Mouse (Mus musculus): Measurements from ENCODE around the gene Cdc6. TPM values are rescaled to one million over a fixed set of nuclear protein-coding genes. Genes with fewer than 3 reads are reported as not detected.
"Not testable (repeated sequence)": the region's sequence is repeated elsewhere in the genome, so short reads cannot be mapped to it uniquely, and the experiment has no call there.

The Cdc6 gene
- polyA plus RNA-seq, 1 experiment = 2.9 TPM

- H3K4me1 ChIP-seq (ENCODE audit: control insufficient read depth, insufficient read depth, low read length) = peaks cover 3% of the 10 kb centered on the region
- H3K27me3 ChIP-seq (ENCODE audit: control insufficient read depth, insufficient read depth, low read length) = no peaks in the 10 kb centered on the region
- no peaks in the 10 kb centered on the region; the same call in 1 of the 2 replicates for H3K36me3 ChIP-seq (ENCODE audit: control insufficient read depth, insufficient read depth, low read length)
- no peak overlapping the region for H3K4me3 ChIP-seq (ENCODE audit: control insufficient read depth, low read depth, low read length)
- no peak overlapping the region for H3K27ac ChIP-seq (ENCODE audit: control insufficient read depth, insufficient read depth, low read depth, low read length)
- TF ChIP-seq POLR2A (IDR thresholded peaks at IDR 0.05; ENCODE audit: control insufficient read depth, low read depth, low read length) (no peak), CTCF (IDR thresholded peaks at IDR 0.05; ENCODE audit: control insufficient read depth, insufficient read depth, insufficient replicate concordance, low read depth, low read length) (peak; percentile 3; the same call in 1 of the 2 replicates)
Measured at GRCm38 (mm10) chr11:98909654-98910053, 2.1 kb downstream of the Cdc6 start.

- Histone ChIP-seq H3K36me3 (ENCODE audit: control insufficient read depth, insufficient read depth, low read length) (no peaks in the 10 kb centered on the region), H3K4me3 (ENCODE audit: control insufficient read depth, low read depth, low read length) (no peak overlapping the region), H3K27ac (ENCODE audit: control insufficient read depth, insufficient read depth, low read depth, low read length) (no peak overlapping the region), H3K27me3 (ENCODE audit: control insufficient read depth, insufficient read depth, low read length) (no peaks in the 10 kb centered on the region), H3K4me1 (ENCODE audit: control insufficient read depth, insufficient read depth, low read length) (peaks cover 3% of the 10 kb centered on the region)
- TF ChIP-seq CTCF (IDR thresholded peaks at IDR 0.05; ENCODE audit: control insufficient read depth, insufficient read depth, insufficient replicate concordance, low read depth, low read length) (no peak), POLR2A (IDR thresholded peaks at IDR 0.05; ENCODE audit: control insufficient read depth, low read depth, low read length) (no peak)
Measured at GRCm38 (mm10) chr11:98910415-98910814, 2.8 kb downstream of the Cdc6 start.

GRCm38 (mm10) chr11:98911498-98911897 lies 3.9 kb downstream of the Cdc6 start:
- Histone ChIP-seq H3K27ac (ENCODE audit: control insufficient read depth, insufficient read depth, low read depth, low read length) (no peak overlapping the region), H3K4me3 (ENCODE audit: control insufficient read depth, low read depth, low read length) (no peak overlapping the region), H3K27me3 (ENCODE audit: control insufficient read depth, insufficient read depth, low read length) (no peaks in the 10 kb centered on the region), H3K36me3 (ENCODE audit: control insufficient read depth, insufficient read depth, low read length) (no peaks in the 10 kb centered on the region), H3K4me1 (ENCODE audit: control insufficient read depth, insufficient read depth, low read length) (peaks cover 3% of the 10 kb centered on the region)
- TF ChIP-seq CTCF (IDR thresholded peaks at IDR 0.05; ENCODE audit: control insufficient read depth, insufficient read depth, insufficient replicate concordance, low read depth, low read length) (no peak), POLR2A (IDR thresholded peaks at IDR 0.05; ENCODE audit: control insufficient read depth, low read depth, low read length) (no peak)

GRCm38 (mm10) chr11:98914196-98914595 lies 6.6 kb downstream of the Cdc6 start:
- TF ChIP-seq CTCF (IDR thresholded peaks at IDR 0.05; ENCODE audit: control insufficient read depth, insufficient read depth, insufficient replicate concordance, low read depth, low read length) (no peak), POLR2A (IDR thresholded peaks at IDR 0.05; ENCODE audit: control insufficient read depth, low read depth, low read length) (no peak)
- no peaks in the 10 kb centered on the region for H3K27me3 ChIP-seq (ENCODE audit: control insufficient read depth, insufficient read depth, low read length)
- no peak overlapping the region for H3K4me3 ChIP-seq (ENCODE audit: control insufficient read depth, low read depth, low read length)
- no peaks in the 10 kb centered on the region for H3K4me1 ChIP-seq (ENCODE audit: control insufficient read depth, insufficient read depth, low read length)
- H3K27ac ChIP-seq (ENCODE audit: control insufficient read depth, insufficient read depth, low read depth, low read length) = no peak overlapping the region
- no peaks in the 10 kb centered on the region; the same call in 1 of the 2 replicates for H3K36me3 ChIP-seq (ENCODE audit: control insufficient read depth, insufficient read depth, low read length)

GRCm38 (mm10) chr11:98916376-98916775 lies 8.8 kb downstream of the Cdc6 start:
- not testable (repeated sequence) for H3K4me3 ChIP-seq (ENCODE audit: control insufficient read depth, low read depth, low read length); H3K27ac ChIP-seq (ENCODE audit: control insufficient read depth, insufficient read depth, low read depth, low read length); H3K36me3 ChIP-seq (ENCODE audit: control insufficient read depth, insufficient read depth, low read length); H3K4me1 ChIP-seq (ENCODE audit: control insufficient read depth, insufficient read depth, low read length); H3K27me3 ChIP-seq (ENCODE audit: control insufficient read depth, insufficient read depth, low read length)

GRCm38 (mm10) chr11:98917428-98918005 lies 9.9 kb downstream of the Cdc6 start:
- Histone ChIP-seq H3K27me3 (ENCODE audit: control insufficient read depth, insufficient read depth, low read length) (no peaks in the 10 kb centered on the region), H3K4me3 (ENCODE audit: control insufficient read depth, low read depth, low read length) (no peak overlapping the region), H3K36me3 (ENCODE audit: control insufficient read depth, insufficient read depth, low read length) (no peaks in the 10 kb centered on the region; the same call in 1 of the 2 replicates), H3K4me1 (ENCODE audit: control insufficient read depth, insufficient read depth, low read length) (no peaks in the 10 kb centered on the region), H3K27ac (ENCODE audit: control insufficient read depth, insufficient read depth, low read depth, low read length) (0 out of 2 replicates have a peak overlapping the region, but pooled peaks have one; percentile 8)
- TF ChIP-seq CTCF (IDR thresholded peaks at IDR 0.05; ENCODE audit: control insufficient read depth, insufficient read depth, insufficient replicate concordance, low read depth, low read length) (no peak), POLR2A (IDR thresholded peaks at IDR 0.05; ENCODE audit: control insufficient read depth, low read depth, low read length) (no peak)

GRCm38 (mm10) chr11:98918231-98918630 lies 10.6 kb downstream of the Cdc6 start:
- no peak overlapping the region for H3K4me3 ChIP-seq (ENCODE audit: control insufficient read depth, low read depth, low read length)
- H3K4me1 ChIP-seq (ENCODE audit: control insufficient read depth, insufficient read depth, low read length) = no peaks in the 10 kb centered on the region
- H3K27me3 ChIP-seq (ENCODE audit: control insufficient read depth, insufficient read depth, low read length) = no peaks in the 10 kb centered on the region
- no peaks in the 10 kb centered on the region; the same call in 1 of the 2 replicates for H3K36me3 ChIP-seq (ENCODE audit: control insufficient read depth, insufficient read depth, low read length)
- TF ChIP-seq POLR2A (IDR thresholded peaks at IDR 0.05; ENCODE audit: control insufficient read depth, low read depth, low read length) (no peak), CTCF (IDR thresholded peaks at IDR 0.05; ENCODE audit: control insufficient read depth, insufficient read depth, insufficient replicate concordance, low read depth, low read length) (no peak)
- H3K27ac ChIP-seq (ENCODE audit: control insufficient read depth, insufficient read depth, low read depth, low read length) = no peak overlapping the region

GRCm38 (mm10) chr11:98919009-98919408 lies 11.4 kb downstream of the Cdc6 start:
- Histone ChIP-seq H3K27me3 (ENCODE audit: control insufficient read depth, insufficient read depth, low read length) (no peaks in the 10 kb centered on the region), H3K27ac (ENCODE audit: control insufficient read depth, insufficient read depth, low read depth, low read length) (no peak overlapping the region), H3K4me1 (ENCODE audit: control insufficient read depth, insufficient read depth, low read length) (no peaks in the 10 kb centered on the region), H3K4me3 (ENCODE audit: control insufficient read depth, low read depth, low read length) (no peak overlapping the region), H3K36me3 (ENCODE audit: control insufficient read depth, insufficient read depth, low read length) (no peaks in the 10 kb centered on the region; the same call in 1 of the 2 replicates)
- TF ChIP-seq POLR2A (IDR thresholded peaks at IDR 0.05; ENCODE audit: control insufficient read depth, low read depth, low read length) = no peak
- TF ChIP-seq CTCF (IDR thresholded peaks at IDR 0.05; ENCODE audit: control insufficient read depth, insufficient read depth, insufficient replicate concordance, low read depth, low read length) = no peak

All from testis, adult 2 months (tissue).